Mouse (Mus musculus) liver, embryonic 14.5 days (tissue): ENCODE measurements around the gene Gpn3. TPM values are rescaled to one million over a fixed set of nuclear protein-coding genes. Genes with fewer than 3 reads are reported as not detected.

ENCODE experiments used
- ATAC-seq: fragments of 200-750 bp; cut with Nextera tagmentation; 2 replicates; pipeline ENCODE4 v1.8.0; 2017; ENCODE audit warnings: moderate number of reproducible peaks, mild to moderate bottlenecking, moderate library complexity; ENCODE audit not compliant: insufficient read depth
- DNase-seq, 3 experiments: peaks; one replicate each; pipeline ENCODE4 v3.0.0-alpha.2; 2012 to 2013; ENCODE audit warnings: low read depth in 3 of 3, low spot score in 3 of 3
- H3K27ac ChIP-seq: fragments of 300-500 bp; sonication (generic); 2 replicates; pipeline ENCODE4 v1.5.1; 2014; ENCODE audit warnings: moderate library complexity, mild to moderate bottlenecking, control low read depth, inconsistent platforms
- H3K27me3 ChIP-seq: fragments of 300-500 bp; sonication (generic); 2 replicates; pipeline ENCODE4 v1.6.1; 2014; ENCODE audit warnings: mild to moderate bottlenecking, low read length, moderate library complexity; ENCODE audit not compliant: control insufficient read depth, insufficient read depth
- H3K36me3 ChIP-seq: fragments of 300-500 bp; sonication (generic); replicated peaks from 2 replicates; pipeline ENCODE4 v1.6.1; 2014; ENCODE audit warnings: low read depth; ENCODE audit not compliant: control insufficient read depth, insufficient read depth
- H3K4me1 ChIP-seq, 2 experiments: fragments of 200-500 bp in 1 of 2; fragments of 300-500 bp in 1 of 2; sonication (generic) in 1 of 2; replicated peaks; 2 replicates each; pipeline ENCODE4 v1.6.1; 2012 to 2014; ENCODE audit warnings: antibody characterized with exemption in 1 of 2, inconsistent platforms in 1 of 2, low read length in 1 of 2; ENCODE audit not compliant: control insufficient read depth in 2 of 2, insufficient read depth in 2 of 2
- H3K4me2 ChIP-seq: fragments of 300-500 bp; sonication (generic); 2 replicates; pipeline ENCODE4 v1.6.1; 2014; ENCODE audit warnings: low read depth, mild to moderate bottlenecking, control low read depth, moderate library complexity
- H3K4me3 ChIP-seq, 2 experiments: fragments of 200-500 bp in 1 of 2; fragments of 300-500 bp in 1 of 2; sonication (generic) in 1 of 2; 2 replicates each; pipeline ENCODE4 v1.5.1; 2012 to 2014; ENCODE audit warnings: low read depth in 2 of 2, low read length in 2 of 2, mild to moderate bottlenecking in 2 of 2, control low read depth in 1 of 2, inconsistent platforms in 1 of 2, moderate library complexity in 1 of 2; ENCODE audit not compliant: insufficient read depth in 1 of 2
- H3K9ac ChIP-seq: fragments of 300-500 bp; sonication (generic); replicated peaks from 2 replicates; pipeline ENCODE4 v1.6.1; 2014; ENCODE audit warnings: mild to moderate bottlenecking, control low read depth, moderate library complexity
- H3K9me3 ChIP-seq: fragments of 300-500 bp; sonication (generic); 2 replicates; pipeline ENCODE4 v1.6.1; 2016; ENCODE audit warnings: low read length, mixed read lengths; ENCODE audit not compliant: control insufficient read depth
- CTCF ChIP-seq: IDR thresholded peaks from 2 replicates; pipeline ENCODE4 v1.5.1; 2016; ENCODE audit warnings: antibody characterized with exemption, low read depth, control low read depth
- EP300 ChIP-seq: IDR thresholded peaks from 2 replicates; pipeline ENCODE4 v1.6.1; 2016; ENCODE audit warnings: antibody characterized with exemption, low read depth
- WGBS: fragments of 180-500 bp; shearing (Covaris S2); extraction: QIAGEN DNeasy Blood & Tissue Kit; methylation state at CpG from one replicate; pipeline ENCODE4 v1.1.7; 2014; ENCODE audit not compliant: insufficient replicate concordance; 5-methylcytosine and 5-hydroxymethylcytosine counted together
- polyA plus RNA-seq, 2 experiments: library from polyadenylated mRNA; depleted of rRNA in 1 of 2; stranded (reverse) in 1 of 2; unstranded in 1 of 2; fragments of >200 nt; fragmentation: Nextera tagmentation in 1 of 2; extraction: Ambion mirVana in 1 of 2; gene quantifications; 2 replicates each; pipeline versions ENCODE4 v1.2.1 to v1.2.3; 2012 to 2014

Gpn3 gene
- polyA plus RNA-seq (2012; rRNA removed) (27.6 and 40.8 TPM in 2 replicates), polyA plus RNA-seq (2014; fragmentation: Nextera tagmentation; extraction: Ambion mirVana) (60.5 and 63.9 TPM in 2 replicates)

DNA sequence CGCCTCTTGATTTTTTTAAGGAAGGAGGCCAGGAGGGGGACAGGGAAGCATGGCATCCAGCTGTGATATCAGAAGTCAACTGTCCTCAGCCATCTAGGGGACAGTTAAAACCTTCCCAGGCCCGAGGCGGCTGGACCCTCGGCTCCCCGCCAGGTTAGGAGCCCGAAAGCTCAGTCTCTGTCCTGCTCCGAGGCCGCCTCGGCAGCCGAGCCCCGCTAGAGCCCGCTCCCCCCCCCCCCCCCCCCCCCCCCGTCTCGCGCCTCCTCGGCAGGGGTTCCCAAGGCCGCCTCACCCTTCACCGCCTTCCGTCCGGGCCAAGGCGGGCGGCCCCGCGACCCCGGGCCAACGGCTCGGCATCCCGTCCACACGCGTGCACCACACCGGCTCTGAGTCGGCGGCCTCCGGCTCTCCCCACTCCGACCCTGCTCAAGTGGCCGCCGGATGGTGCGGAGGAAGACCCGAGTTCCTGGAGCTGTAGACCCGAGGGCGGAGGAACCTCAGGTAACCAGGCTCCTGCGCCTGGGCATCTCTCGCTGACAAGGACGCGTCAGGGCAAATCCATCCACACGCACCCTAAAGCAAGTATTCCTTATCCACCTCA is at the start of gene Gpn3:
Gene Gpn3 (plus strand): TSS at position 286 of the 601 bp plus-strand sequence.
- H3K9ac ChIP-seq = peak within 1 kb of the TSS; percentile 79
- no peak for TF ChIP-seq CTCF
- no peak for TF ChIP-seq EP300
- DNase-seq (peak in 2 of 3 experiments; percentile 45 to 51), ATAC-seq (peak; percentile 65)
- WGBS = 1% methylated on average over 31 of the region's 46 CpGs
- peak within 1 kb of the TSS; percentile 83 for H3K27ac ChIP-seq
- no peaks in the 10 kb centered on the region for H3K27me3 ChIP-seq
- peak within 1 kb of the TSS; percentile 86 for H3K4me2 ChIP-seq
- H3K36me3 ChIP-seq = peaks cover 15% of the 10 kb centered on the region
- H3K4me1 ChIP-seq = peaks cover 0 to 3% of the 10 kb centered on the region in 2 experiments; a peak in 3 of 4 replicates
- H3K4me3 ChIP-seq = peak within 1 kb of the TSS; percentile 76 to 90
- no peaks in the 10 kb centered on the region for H3K9me3 ChIP-seq

DNA sequence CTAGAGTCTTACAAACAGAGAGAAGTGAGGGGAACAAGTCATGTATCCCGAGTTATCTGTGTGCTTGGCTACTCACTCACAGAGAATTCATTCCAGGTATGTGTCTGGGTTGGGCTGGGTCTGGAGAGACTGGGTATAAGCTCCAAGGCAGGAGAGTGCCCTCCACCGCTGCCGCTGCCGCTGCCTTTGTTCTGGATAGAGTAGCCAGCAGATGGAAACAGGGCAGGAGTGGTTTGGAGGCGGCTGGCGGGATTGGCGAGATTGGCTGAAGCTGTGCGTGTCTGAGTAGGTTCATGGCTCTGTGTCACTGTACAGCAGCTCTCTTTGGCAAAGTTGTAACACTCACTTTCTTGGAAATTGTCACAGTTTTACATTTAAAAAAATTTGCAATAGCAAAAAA is 48.2 kb upstream of the Gpn3 start:
- no peaks in the 10 kb centered on the region for H3K4me1 ChIP-seq
- WGBS = 80% methylated on average over 8 of the region's 8 CpGs
- no peak for TF ChIP-seq EP300
- TF ChIP-seq CTCF = no peak
- no peak overlapping the region for H3K9ac ChIP-seq
- ATAC-seq (no peak), DNase-seq (no peak)
- H3K27me3 ChIP-seq = no peaks in the 10 kb centered on the region
- H3K27ac ChIP-seq = no peak overlapping the region
- no peaks in the 10 kb centered on the region for H3K9me3 ChIP-seq
- H3K36me3 ChIP-seq = peaks cover 3% of the 10 kb centered on the region; the same call in 1 of the 2 replicates
- H3K4me2 ChIP-seq = no peak overlapping the region
- no peak overlapping the region for H3K4me3 ChIP-seq

DNA sequence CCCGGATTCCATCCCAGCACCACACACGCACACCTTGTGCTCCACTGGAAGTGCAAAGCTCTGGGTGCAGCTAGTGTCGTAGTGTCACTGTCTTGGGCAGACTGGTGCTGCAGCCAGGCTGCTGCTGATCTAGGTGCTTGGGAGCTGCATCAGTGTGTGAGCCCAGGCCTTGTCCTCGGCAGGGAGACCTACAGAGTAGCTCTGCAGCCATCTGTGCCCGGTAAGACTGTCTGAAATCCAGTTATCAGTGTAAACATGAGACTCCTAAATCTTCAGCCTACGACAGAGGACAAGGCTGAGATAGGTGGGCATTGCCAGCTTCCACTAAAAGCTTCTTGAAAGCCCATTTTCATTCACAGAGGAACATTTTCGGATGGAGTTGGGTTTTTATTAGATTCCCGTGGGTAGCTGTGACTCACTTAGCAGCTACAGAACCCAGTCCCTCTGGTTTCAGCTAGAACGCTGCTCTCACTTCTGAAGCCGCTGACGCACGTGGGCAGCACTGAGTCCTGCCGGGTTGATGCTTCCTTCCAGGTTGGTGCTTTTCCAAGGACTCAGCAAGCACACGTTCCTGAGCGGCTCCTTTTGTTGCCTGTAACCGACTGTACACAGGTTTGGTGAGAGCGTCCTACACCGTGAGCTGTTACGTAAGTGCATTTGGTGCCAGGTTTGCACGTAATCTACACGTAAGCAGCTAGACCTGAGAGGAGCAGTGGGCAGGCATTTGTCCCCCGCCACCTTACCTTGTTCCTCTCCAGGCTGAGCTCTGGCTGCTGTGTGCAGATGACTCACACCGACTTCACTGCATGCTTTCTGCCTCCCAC is 46.9 kb upstream of the Gpn3 start:
- WGBS = 81% methylated on average over 23 of the region's 23 CpGs
- no peaks in the 10 kb centered on the region for H3K27me3 ChIP-seq
- no peak for TF ChIP-seq CTCF
- no peak for TF ChIP-seq EP300
- no peak for DNase-seq
- H3K9me3 ChIP-seq = no peaks in the 10 kb centered on the region
- no peak overlapping the region for H3K27ac ChIP-seq
- no peak overlapping the region for H3K4me3 ChIP-seq
- H3K4me1 ChIP-seq = no peaks in the 10 kb centered on the region
- no peak for ATAC-seq
- H3K36me3 ChIP-seq = peaks cover 3% of the 10 kb centered on the region; the same call in 1 of the 2 replicates
- H3K4me2 ChIP-seq = no peak overlapping the region
- H3K9ac ChIP-seq = no peak overlapping the region

DNA sequence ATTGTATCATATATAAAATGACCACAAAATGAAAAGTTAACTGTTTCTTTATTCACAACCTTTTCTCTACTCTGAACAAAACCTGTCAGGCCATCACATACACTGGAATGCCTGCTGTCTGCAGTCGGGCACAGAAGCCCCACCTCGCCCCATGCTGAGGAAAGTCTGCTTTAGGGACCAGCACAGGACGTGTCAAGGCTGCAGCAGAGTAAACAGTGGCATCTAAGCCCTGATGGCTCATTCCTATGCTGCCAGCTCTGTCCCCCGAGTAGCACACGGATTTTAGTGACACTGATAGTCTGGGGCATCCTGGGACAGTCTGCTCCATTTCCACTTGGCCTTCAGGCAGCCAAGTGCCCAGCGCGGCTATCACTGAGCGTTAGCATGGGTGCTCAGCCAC is 46.2 kb upstream of the Gpn3 start:
- DNase-seq = no peak
- no peak overlapping the region for H3K9ac ChIP-seq
- no peaks in the 10 kb centered on the region for H3K27me3 ChIP-seq
- H3K4me2 ChIP-seq = no peak overlapping the region
- H3K27ac ChIP-seq = no peak overlapping the region
- WGBS = 83% methylated on average over 8 of the region's 8 CpGs
- H3K36me3 ChIP-seq = peaks cover 3% of the 10 kb centered on the region; the same call in 1 of the 2 replicates
- H3K4me1 ChIP-seq = no peaks in the 10 kb centered on the region
- no peaks in the 10 kb centered on the region for H3K9me3 ChIP-seq
- no peak for TF ChIP-seq EP300
- TF ChIP-seq CTCF = no peak
- no peak overlapping the region for H3K4me3 ChIP-seq
- no peak for ATAC-seq

DNA sequence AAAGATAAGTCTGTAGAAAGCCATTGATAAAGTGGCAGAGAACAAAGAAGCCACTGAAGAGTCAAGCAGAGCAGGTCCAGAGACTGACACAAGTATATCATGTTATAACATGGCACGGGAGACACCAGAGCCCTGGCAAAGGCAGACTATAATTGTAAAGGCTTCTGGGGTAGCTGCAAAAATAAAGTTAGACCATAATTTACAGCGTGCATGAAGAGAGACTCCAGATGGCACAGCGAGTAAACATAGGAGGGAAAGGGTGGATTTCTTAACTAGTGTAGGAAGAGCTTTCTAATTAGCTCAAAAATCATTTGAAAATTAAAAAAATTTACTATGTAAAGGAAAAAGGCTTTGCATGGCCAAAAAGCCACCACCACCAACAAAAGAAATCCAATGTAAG is 44.4 kb upstream of the Gpn3 start:
- Histone ChIP-seq H3K9ac (no peak overlapping the region), H3K27me3 (no peaks in the 10 kb centered on the region), H3K27ac (no peak overlapping the region), H3K4me3 (no peak overlapping the region), H3K4me2 (no peak overlapping the region), H3K4me1 (no peaks in the 10 kb centered on the region), H3K9me3 (no peaks in the 10 kb centered on the region), H3K36me3 (peaks cover 3% of the 10 kb centered on the region; the same call in 1 of the 2 replicates)
- ATAC-seq (no peak), DNase-seq (no peak)
- 74% methylated on average over 3 of the region's 3 CpGs for WGBS
- TF ChIP-seq CTCF (no peak), EP300 (no peak)
